Mouse (Mus musculus) CH12.LX (cell line): Measurements from ENCODE around the gene L3mbtl1. TPM values are rescaled to one million over a fixed set of nuclear protein-coding genes. Genes with fewer than 3 reads are reported as not detected.
A peak's percentile ranks its signal among the peaks of the same experiment; 100 is the strongest.

ENCODE experiments used
- DNase-seq: peaks from one replicate; pipeline ENCODE4 v3.0.0-alpha.2; 2013; ENCODE audit errors: extremely low read depth
- H3K27ac ChIP-seq: 2 replicates; pipeline ENCODE4 v1.5.1; 2012; ENCODE audit warnings: low read depth, mild to moderate bottlenecking, control low read depth, moderate library complexity; ENCODE audit not compliant: insufficient read depth
- H3K27me3 ChIP-seq: replicated peaks from 2 replicates; pipeline ENCODE3; 2012; ENCODE audit warnings: inconsistent platforms
- H3K36me3 ChIP-seq, 2 experiments: replicated peaks in 1 of 2; 2 replicates each; pipeline versions ENCODE3 to v1.6.1; 2012; ENCODE audit warnings: inconsistent platforms in 1 of 2, low read length in 1 of 2, mild to moderate bottlenecking in 1 of 2, mixed read lengths in 1 of 2, moderate library complexity in 1 of 2; ENCODE audit not compliant: control insufficient read depth in 1 of 2, insufficient read depth in 1 of 2
- H3K4me1 ChIP-seq, 2 experiments: 2 replicates each; pipeline ENCODE4 v1.6.1; 2012; ENCODE audit warnings: inconsistent platforms in 1 of 2, moderate library complexity in 1 of 2; ENCODE audit not compliant: insufficient read depth in 2 of 2, control insufficient read depth in 1 of 2
- H3K4me2 ChIP-seq: 2 replicates; pipeline ENCODE4 v1.6.1; 2012; ENCODE audit warnings: low read depth, mild to moderate bottlenecking, control low read depth; ENCODE audit not compliant: poor library complexity, insufficient read depth, severe bottlenecking
- H3K4me3 ChIP-seq, 3 experiments: fragments of 150-350 bp in 1 of 3; sonication (generic) in 1 of 3; replicated peaks in 1 of 3; 2 replicates each; pipeline versions ENCODE3 to v1.5.1; 2011 to 2012; ENCODE audit warnings: low read depth in 2 of 3, low read length in 2 of 3, mild to moderate bottlenecking in 2 of 3, moderate library complexity in 2 of 3, control low read depth in 1 of 3, improper control_type of control experiment in 1 of 3, inconsistent platforms in 1 of 3, mixed read lengths in 1 of 3; ENCODE audit not compliant: poor library complexity in 1 of 3
- H3K79me2 ChIP-seq: replicated peaks from 2 replicates; pipeline ENCODE4 v1.6.1; 2012; ENCODE audit warnings: mild to moderate bottlenecking, moderate library complexity; ENCODE audit not compliant: control insufficient read depth, poor library complexity, insufficient read depth, severe bottlenecking; ENCODE audit errors: extremely low read depth
- H3K9ac ChIP-seq: 2 replicates; pipeline ENCODE4 v1.6.1; 2012; ENCODE audit warnings: low read depth, mild to moderate bottlenecking, control low read depth, moderate library complexity; ENCODE audit not compliant: insufficient read depth
- H3K9me3 ChIP-seq: replicated peaks from 2 replicates; pipeline ENCODE3; 2012; ENCODE audit warnings: low read length, inconsistent platforms, mixed read lengths
- BHLHE40 ChIP-seq: IDR thresholded peaks from 2 replicates; pipeline ENCODE4 v1.6.1; 2011; ENCODE audit warnings: mild to moderate bottlenecking, low read depth, low read length, improper control_type of control experiment
- CHD1 ChIP-seq: IDR thresholded peaks from 2 replicates; pipeline ENCODE4 v1.6.1; 2012; ENCODE audit warnings: low read depth, low read length, improper control_type of control experiment, inconsistent platforms
- CHD2 ChIP-seq: IDR thresholded peaks from 2 replicates; pipeline ENCODE4 v1.6.1; 2011; ENCODE audit warnings: low read length, improper control_type of control experiment
- CTCF ChIP-seq, 2 experiments: IDR thresholded peaks in 1 of 2; conservative IDR thresholded peaks in 1 of 2; 2 replicates each; pipeline ENCODE4 v1.5.1; 2011 to 2012; ENCODE audit warnings: low read depth in 2 of 2, low read length in 2 of 2, improper control_type of control experiment in 1 of 2, inconsistent platforms in 1 of 2, mild to moderate bottlenecking in 1 of 2, moderate library complexity in 1 of 2
- E2F4 ChIP-seq: IDR thresholded peaks from 2 replicates; pipeline ENCODE4 v1.6.1; 2011; ENCODE audit warnings: low read depth, low read length, improper control_type of control experiment; ENCODE audit not compliant: insufficient replicate concordance
- ELF1 ChIP-seq: IDR thresholded peaks from 2 replicates; pipeline ENCODE4 v1.6.1; 2014; ENCODE audit warnings: low read depth, mild to moderate bottlenecking, inconsistent platforms, low read length, improper control_type of control experiment
- EP300 ChIP-seq: IDR thresholded peaks from 2 replicates; pipeline ENCODE4 v1.6.1; 2011; ENCODE audit warnings: low read length, improper control_type of control experiment
- ETS1 ChIP-seq: conservative IDR thresholded peaks from 2 replicates; pipeline ENCODE4 v1.6.1; 2012; ENCODE audit warnings: low read depth, mild to moderate bottlenecking, inconsistent platforms, low read length, improper control_type of control experiment, moderate library complexity
- GABPA ChIP-seq: IDR thresholded peaks from 2 replicates; pipeline ENCODE4 v1.6.1; 2012; ENCODE audit warnings: low read depth, low read length, improper control_type of control experiment, inconsistent platforms; ENCODE audit not compliant: insufficient replicate concordance
- HCFC1 ChIP-seq: IDR thresholded peaks from 2 replicates; pipeline ENCODE4 v1.6.1; 2012; ENCODE audit warnings: low read depth, mild to moderate bottlenecking, inconsistent platforms, low read length, improper control_type of control experiment
- IRF4 ChIP-seq: IDR thresholded peaks from 2 replicates; pipeline ENCODE4 v1.6.1; 2014; ENCODE audit warnings: low read depth, mild to moderate bottlenecking, inconsistent platforms, low read length, improper control_type of control experiment
- JUN ChIP-seq: IDR thresholded peaks from 2 replicates; pipeline ENCODE4 v1.6.1; 2011; ENCODE audit warnings: low read depth, mild to moderate bottlenecking, low read length, improper control_type of control experiment, moderate library complexity; ENCODE audit not compliant: insufficient read depth
- JUND ChIP-seq: conservative IDR thresholded peaks from 2 replicates; pipeline ENCODE4 v1.6.1; 2011; ENCODE audit warnings: low read depth, low read length, improper control_type of control experiment
- KAT2A ChIP-seq: IDR thresholded peaks from 2 replicates; pipeline ENCODE4 v1.6.1; 2012; ENCODE audit warnings: low read length, improper control_type of control experiment, inconsistent platforms; ENCODE audit not compliant: insufficient replicate concordance
- MAFK ChIP-seq: IDR thresholded peaks from 2 replicates; pipeline ENCODE4 v1.6.1; 2011; ENCODE audit warnings: low read length, improper control_type of control experiment; ENCODE audit not compliant: insufficient replicate concordance
- MAX ChIP-seq: IDR thresholded peaks from 2 replicates; pipeline ENCODE4 v1.6.1; 2011; ENCODE audit warnings: low read length, improper control_type of control experiment
- MAZ ChIP-seq: IDR thresholded peaks from 2 replicates; pipeline ENCODE4 v1.6.1; 2012; ENCODE audit warnings: low read depth, mild to moderate bottlenecking, inconsistent platforms, low read length, improper control_type of control experiment, moderate library complexity
- MEF2A ChIP-seq: IDR thresholded peaks from 2 replicates; pipeline ENCODE4 v1.6.1; 2014; ENCODE audit warnings: low read depth, mild to moderate bottlenecking, inconsistent platforms, low read length, improper control_type of control experiment, borderline replicate concordance
- MXI1 ChIP-seq: IDR thresholded peaks from 2 replicates; pipeline ENCODE4 v1.6.1; 2011; ENCODE audit warnings: mild to moderate bottlenecking, low read depth, low read length, improper control_type of control experiment
- MYC ChIP-seq: IDR thresholded peaks from 2 replicates; pipeline ENCODE4 v1.6.1; 2011; ENCODE audit warnings: low read depth, mild to moderate bottlenecking, improper control_type of control experiment, low read length
- NELFE ChIP-seq: IDR thresholded peaks from 2 replicates; pipeline ENCODE4 v1.6.1; 2011; ENCODE audit warnings: low read depth, low read length, improper control_type of control experiment
- NRF1 ChIP-seq: IDR thresholded peaks from 2 replicates; pipeline ENCODE4 v1.6.1; 2014; ENCODE audit warnings: low read depth, mild to moderate bottlenecking, inconsistent platforms, low read length, improper control_type of control experiment, moderate library complexity
- PAX5 ChIP-seq: IDR thresholded peaks from 2 replicates; pipeline ENCODE4 v1.6.1; 2012; ENCODE audit warnings: low read length, inconsistent platforms, mixed read lengths
- POLR2A ChIP-seq: IDR thresholded peaks from 2 replicates; pipeline ENCODE4 v1.6.1; 2011; ENCODE audit warnings: low read depth, mild to moderate bottlenecking, improper control_type of control experiment, low read length
- POLR2AphosphoS2 ChIP-seq: IDR thresholded peaks from 2 replicates; pipeline ENCODE4 v1.6.1; 2011; ENCODE audit warnings: low read depth, low read length, improper control_type of control experiment
- RAD21 ChIP-seq: IDR thresholded peaks from 2 replicates; pipeline ENCODE4 v1.6.1; 2011; ENCODE audit warnings: low read depth, mild to moderate bottlenecking, low read length, improper control_type of control experiment, moderate library complexity
- RCOR1 ChIP-seq: conservative IDR thresholded peaks from 2 replicates; pipeline ENCODE4 v1.6.1; 2012; ENCODE audit warnings: low read depth, mild to moderate bottlenecking, inconsistent platforms, low read length, improper control_type of control experiment
- SIN3A ChIP-seq: IDR thresholded peaks from 2 replicates; pipeline ENCODE4 v1.6.1; 2012; ENCODE audit warnings: low read length, improper control_type of control experiment, inconsistent platforms
- SMC3 ChIP-seq: IDR thresholded peaks from 2 replicates; pipeline ENCODE4 v1.6.1; 2011; ENCODE audit warnings: low read depth, low read length, improper control_type of control experiment
- TBP ChIP-seq: conservative IDR thresholded peaks from 2 replicates; pipeline ENCODE4 v1.6.1; 2011; ENCODE audit warnings: low read depth, low read length, improper control_type of control experiment
- TCF12 ChIP-seq: IDR thresholded peaks from 2 replicates; pipeline ENCODE4 v1.6.1; 2014; ENCODE audit warnings: low read depth, mild to moderate bottlenecking, inconsistent platforms, low read length, improper control_type of control experiment
- UBTF ChIP-seq: IDR thresholded peaks from 2 replicates; pipeline ENCODE4 v1.6.1; 2012; ENCODE audit warnings: low read depth, mild to moderate bottlenecking, inconsistent platforms, low read length, improper control_type of control experiment, moderate library complexity
- USF1 ChIP-seq: IDR thresholded peaks from 2 replicates; pipeline ENCODE4 v1.6.1; 2014; ENCODE audit warnings: low read depth, mild to moderate bottlenecking, inconsistent platforms, low read length, improper control_type of control experiment
- USF2 ChIP-seq: conservative IDR thresholded peaks from 2 replicates; pipeline ENCODE4 v1.6.1; 2011; ENCODE audit warnings: low read depth, low read length, improper control_type of control experiment
- ZC3H11A ChIP-seq: IDR thresholded peaks from 2 replicates; pipeline ENCODE4 v1.6.1; 2012; ENCODE audit warnings: low read depth, mild to moderate bottlenecking, inconsistent platforms, low read length, improper control_type of control experiment
- ZKSCAN1 ChIP-seq: IDR thresholded peaks from 2 replicates; pipeline ENCODE4 v1.6.1; 2012; ENCODE audit warnings: low read depth, inconsistent platforms, low read length, improper control_type of control experiment, borderline replicate concordance
- ZMIZ1 ChIP-seq: IDR thresholded peaks from 2 replicates; pipeline ENCODE4 v1.6.1; 2012; ENCODE audit warnings: low read depth, mild to moderate bottlenecking, inconsistent platforms, low read length, improper control_type of control experiment
- ZNF384 ChIP-seq: IDR thresholded peaks from 2 replicates; pipeline ENCODE4 v1.6.1; 2012; ENCODE audit warnings: low read depth, low read length, improper control_type of control experiment, inconsistent platforms
- dilution Hi-C: fragments of 300-500 bp; cut with MboI; formaldehyde crosslinking; loops from 2 replicates; pipeline ENCODE4 v1.14.3; 2020; ENCODE audit warnings: low sequenced_read_pairs; ENCODE audit not compliant: extremely low pct_unique_long_range_greater_than_20kb, extremely low pct_ligation_motif_present
- in situ Hi-C: fragments of 300-500 bp; cut with MboI; formaldehyde crosslinking; loops from 3 replicates; pipeline ENCODE4 v1.14.3; 2019; ENCODE audit warnings: low sequenced_read_pairs, low pct_ligation_motif_present, low pct_unique_long_range_greater_than_20kb, mixed read lengths
- polyA plus RNA-seq: library from polyadenylated mRNA; unstranded; fragments of >175 nt; gene quantifications from 2 replicates; pipeline ENCODE4 v1.2.1, GENCODE M21; 2012; ENCODE audit warnings: low read depth; ENCODE audit not compliant: insufficient read length
- total RNA-seq, 2 experiments: library from RNA; depleted of rRNA; stranded (reverse); fragments of 300-350 nt in 1 of 2; fragments of >200 nt in 1 of 2; gene quantifications; 2 replicates each; pipeline ENCODE4 v1.2.3; 2012 to 2014

The L3mbtl1 gene
- total and polyA plus RNA-seq, 3 experiments = 0.09 TPM; not detected in 2

- Histone ChIP-seq H3K79me2 (no peaks in the 10 kb centered on the region), H3K9me3 (no peaks in the 10 kb centered on the region), H3K27me3 (peaks cover 32% of the 10 kb centered on the region), H3K4me2 (peak within 1 kb of the TSS; percentile 82; the same call in 1 of the 2 replicates), H3K4me1 (peaks cover 3 to 12% of the 10 kb centered on the region in 2 experiments; a peak in 3 of 4 replicates), H3K9ac (peak within 1 kb of the TSS; percentile 72), H3K27ac (no peak within 1 kb of the TSS), H3K4me3 (peak within 1 kb of the TSS; percentile 82 to 95 (median 88)), H3K36me3 (peaks cover 2 to 7% of the 10 kb centered on the region in 2 experiments)
- dilution Hi-C loops (no loop called here), in situ Hi-C loops (no loop called here)
- TF ChIP-seq MAFK (no peak), SMC3 (no peak), EP300 (no peak), RCOR1 (no peak), ELF1 (peak; percentile 94), BHLHE40 (no peak), NRF1 (no peak), SIN3A (peak; percentile 95), TBP (no peak), GABPA (no peak; the same call in 1 of the 2 replicates), KAT2A (peak; percentile 73; the same call in 1 of the 2 replicates), E2F4 (no peak), ZKSCAN1 (no peak), ZMIZ1 (no peak; the same call in 1 of the 2 replicates), USF1 (no peak), ZNF384 (no peak), HCFC1 (peak; percentile 89), MYC (peak; percentile 37; the same call in 1 of the 2 replicates), MAZ (peak; percentile 32; the same call in 1 of the 2 replicates), JUND (no peak), JUN (no peak), USF2 (no peak), IRF4 (peak; percentile 39; the same call in 1 of the 2 replicates), TCF12 (peak; percentile 47; the same call in 1 of the 2 replicates), ZC3H11A (no peak), POLR2AphosphoS2 (no peak; the same call in 1 of the 2 replicates), MEF2A (no peak), PAX5 (no peak), MAX (peak; percentile 26; the same call in 1 of the 2 replicates), NELFE (no peak; the same call in none of the 2 replicates), UBTF (no peak), CHD2 (no peak), CHD1 (no peak), RAD21 (no peak), POLR2A (peak; percentile 87), MXI1 (peak; percentile 80), ETS1 (no peak), CTCF (conservative IDR thresholded peaks at IDR 0.05 in 1 of 2, IDR thresholded peaks at IDR 0.05 in 1 of 2; ENCODE audit: low read depth in 2 of 2, low read length in 2 of 2) (no peak)
- peak; percentile 86 for DNase-seq
Observed at GRCm38 (mm10) chr2:163016916-163017743, 73.9 kb downstream of the L3mbtl1 start, which contains the start of gene Ift52. Gene Ift52, plus strand, starts transcription at chr2:163017354.
